Mouse (Mus musculus) bone marrow macrophage, adult 2 months (primary cell): ENCODE results near the gene Fgfr2. TPM values are rescaled to one million over a fixed set of nuclear protein-coding genes. Genes with fewer than 3 reads are reported as not detected.

Experiments used
- H3K27ac ChIP-seq: 2 replicates; pipeline ENCODE4 v1.5.1; 2012; ENCODE audit warnings: low read depth, low read length; ENCODE audit not compliant: insufficient read depth
- H3K4me1 ChIP-seq: 2 replicates; pipeline ENCODE4 v1.6.1; 2012; ENCODE audit warnings: low read length; ENCODE audit not compliant: control insufficient read depth, insufficient read depth
- H3K4me3 ChIP-seq: 2 replicates; pipeline ENCODE4 v1.5.1; 2012; ENCODE audit warnings: mild to moderate bottlenecking, low read length, moderate library complexity; ENCODE audit not compliant: insufficient read depth
- CTCF ChIP-seq: IDR thresholded peaks from 2 replicates; pipeline ENCODE4 v1.5.1; 2012; ENCODE audit warnings: low read depth, mild to moderate bottlenecking, low read length, moderate library complexity
- POLR2A ChIP-seq: IDR thresholded peaks from 2 replicates; pipeline ENCODE4 v1.6.1; 2012; ENCODE audit warnings: mild to moderate bottlenecking, low read depth, low read length, borderline replicate concordance
- polyA plus RNA-seq: library from polyadenylated mRNA; stranded (reverse); fragments of >200 nt; gene quantifications from 2 replicates; pipeline ENCODE4 v1.2.4, GENCODE M21; 2012; ENCODE audit not compliant: missing spikeins, insufficient read depth, insufficient read length

Gene Fgfr2
- polyA plus RNA-seq, 1 experiment, result 0.27 TPM

DNA sequence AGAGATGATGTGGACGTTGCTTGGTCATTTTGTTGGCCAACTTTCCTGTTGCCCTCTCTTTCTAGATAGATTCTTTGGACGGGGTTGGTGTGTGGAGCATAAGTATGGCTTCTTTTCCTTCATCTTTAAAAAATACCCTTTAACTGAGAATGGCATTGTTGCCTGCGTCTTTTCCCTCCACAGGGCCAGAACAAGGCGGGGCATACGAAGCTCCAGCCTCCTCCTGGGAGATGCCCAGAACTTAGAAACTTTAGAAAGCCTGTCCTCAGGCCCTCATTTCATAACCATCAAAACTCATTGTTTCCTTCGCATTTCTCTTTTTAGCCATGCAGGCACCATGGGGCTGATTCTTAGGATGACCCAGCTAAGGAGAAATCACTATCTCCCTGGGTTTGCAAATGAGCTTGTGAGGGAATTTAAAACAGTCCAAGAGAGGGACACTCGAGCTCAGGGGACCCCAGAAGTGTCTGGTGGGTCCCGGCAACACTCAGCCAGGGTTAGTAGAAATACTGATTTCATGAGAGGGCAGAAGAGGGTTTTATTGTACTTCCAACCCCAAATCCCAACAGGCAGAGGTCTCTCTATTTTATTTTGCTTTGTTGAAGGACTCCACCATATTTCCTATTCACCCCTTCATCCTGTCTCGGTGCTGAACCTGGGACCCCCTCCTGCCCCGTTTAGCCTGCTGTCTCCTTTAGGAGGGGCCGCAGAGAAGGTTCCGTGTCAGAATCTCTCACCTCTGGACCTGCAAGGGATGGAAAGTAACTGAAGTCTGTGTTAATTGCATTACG, 2754.9 kb downstream of the Fgfr2 start:
- H3K4me1 ChIP-seq, result no peaks in the 10 kb centered on the region
- H3K4me3 ChIP-seq, result no peak overlapping the region
- no peak overlapping the region for H3K27ac ChIP-seq
- TF ChIP-seq CTCF, result no peak
- TF ChIP-seq POLR2A, result no peak

DNA sequence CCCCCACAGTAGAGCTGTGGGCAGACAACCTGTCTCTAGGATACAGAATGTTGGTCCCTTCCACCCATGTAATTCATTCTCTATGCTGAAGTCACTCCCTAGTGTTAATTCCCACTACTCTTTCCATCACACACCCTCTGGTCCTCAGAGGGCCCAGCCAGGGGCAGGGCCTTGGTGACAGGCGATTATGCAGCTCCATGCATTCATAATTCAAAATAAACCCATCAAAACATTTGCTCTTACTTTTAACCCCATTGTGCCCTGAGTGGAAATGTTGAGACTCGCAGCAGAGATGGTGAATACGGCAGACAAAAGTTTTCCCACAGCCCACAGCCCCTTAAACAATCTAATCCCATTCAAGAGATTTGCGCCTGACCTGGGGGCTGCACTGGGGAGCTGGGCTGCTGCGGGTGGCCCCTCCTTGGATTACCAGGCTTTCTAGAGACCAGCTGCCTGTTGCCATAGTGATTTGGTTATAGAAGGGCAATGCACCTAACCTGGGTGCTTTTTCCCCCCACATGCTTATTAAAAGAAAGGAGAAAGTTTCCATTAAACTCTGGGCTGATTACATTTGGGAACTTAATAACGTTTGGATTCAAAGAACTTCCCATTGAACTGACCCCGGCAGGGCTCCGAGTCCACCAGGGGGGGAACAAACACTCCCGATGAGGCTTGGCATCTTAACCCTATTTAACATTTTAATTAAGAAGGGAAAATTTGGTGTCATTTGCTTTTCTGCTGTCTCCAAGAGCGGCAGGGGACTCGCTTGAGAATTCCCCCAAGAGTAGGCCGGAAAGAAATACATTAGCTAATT, 2755.7 kb downstream of the Fgfr2 start:
- H3K27ac ChIP-seq, result no peak overlapping the region
- H3K4me3 ChIP-seq, result no peak overlapping the region
- H3K4me1 ChIP-seq, result no peaks in the 10 kb centered on the region
- TF ChIP-seq CTCF (no peak), POLR2A (no peak)

DNA sequence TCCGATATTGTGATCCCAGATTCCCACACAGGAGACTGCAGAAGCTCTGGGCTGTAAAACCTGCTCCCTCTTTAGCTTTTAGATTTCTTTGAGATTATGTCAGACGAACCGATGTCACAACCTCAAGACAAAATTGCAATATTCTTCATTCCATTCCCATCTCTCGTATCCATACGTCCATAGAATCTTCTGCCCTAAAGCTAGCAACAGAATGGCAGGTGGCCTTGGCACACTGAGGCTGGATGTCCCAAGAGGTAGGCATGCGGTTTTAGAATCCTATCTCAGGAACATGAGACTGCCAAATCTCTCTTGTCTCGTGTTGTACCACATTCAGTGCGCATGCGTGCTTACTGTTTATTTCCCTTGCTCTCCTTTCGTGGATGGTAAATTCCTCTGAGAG, 2757.4 kb downstream of the Fgfr2 start:
- TF ChIP-seq POLR2A (no peak), CTCF (no peak)
- Histone ChIP-seq H3K4me1 (no peaks in the 10 kb centered on the region), H3K4me3 (no peak overlapping the region), H3K27ac (no peak overlapping the region)

DNA sequence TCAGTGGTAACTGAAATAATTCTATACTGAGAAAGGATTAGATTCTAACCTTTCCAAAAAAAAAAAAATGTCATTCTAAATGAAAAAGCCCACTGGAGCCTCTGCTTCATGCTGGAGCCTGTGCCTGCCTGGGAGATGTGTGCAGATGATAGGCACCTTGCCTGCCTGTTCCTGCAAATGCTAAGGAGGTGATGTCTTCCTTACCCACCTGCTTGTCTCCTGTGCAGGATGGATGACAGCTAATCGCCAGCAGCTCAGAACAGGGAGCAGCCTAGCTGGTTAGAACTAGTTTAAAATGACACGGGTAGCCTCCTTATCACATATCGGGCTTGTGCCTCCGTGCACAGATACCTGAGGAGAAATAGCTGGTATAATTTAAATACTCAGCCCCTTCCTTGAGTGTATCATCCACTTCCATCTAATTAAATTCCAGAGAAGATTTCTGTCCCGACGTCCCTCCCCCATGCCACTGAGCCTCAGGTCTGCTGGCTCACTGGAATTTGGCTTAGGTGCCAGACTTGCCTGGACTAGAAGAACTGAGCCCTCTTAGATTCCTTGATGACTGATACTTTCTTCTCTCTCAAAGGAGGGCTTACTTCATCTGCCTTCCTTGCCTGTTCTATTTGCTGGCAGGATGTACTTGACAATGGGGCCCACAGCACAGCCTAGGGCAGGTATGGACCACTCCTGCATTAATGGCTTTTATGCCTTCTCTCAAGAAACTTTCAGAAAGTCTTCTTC, 2782.6 kb downstream of the Fgfr2 start:
- no peak overlapping the region for H3K27ac ChIP-seq
- TF ChIP-seq CTCF (no peak), POLR2A (no peak)
- H3K4me3 ChIP-seq, result no peak overlapping the region
- no peaks in the 10 kb centered on the region for H3K4me1 ChIP-seq

DNA sequence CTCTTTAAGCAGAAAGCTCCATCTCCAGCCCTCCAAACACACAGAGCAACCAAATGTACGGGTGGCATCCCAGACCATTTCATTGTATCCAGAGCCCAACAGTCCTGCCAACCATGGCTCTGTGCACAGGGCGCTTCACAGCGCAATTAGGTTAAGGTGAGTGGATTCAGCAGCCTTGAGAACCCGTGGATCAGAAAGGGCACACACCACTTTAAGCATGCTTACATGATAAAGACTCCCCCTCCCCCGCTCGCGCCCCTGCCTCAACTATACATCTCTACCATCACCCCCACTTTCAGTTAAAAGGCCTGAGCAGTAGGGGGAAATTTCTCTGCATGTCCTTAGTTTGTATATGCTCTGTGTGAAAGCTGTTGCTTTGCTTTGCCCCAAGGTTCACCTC, 2785.5 kb downstream of the Fgfr2 start:
- no peak overlapping the region for H3K27ac ChIP-seq
- H3K4me1 ChIP-seq, result no peaks in the 10 kb centered on the region
- TF ChIP-seq POLR2A (no peak), CTCF (no peak)
- no peak overlapping the region for H3K4me3 ChIP-seq

DNA sequence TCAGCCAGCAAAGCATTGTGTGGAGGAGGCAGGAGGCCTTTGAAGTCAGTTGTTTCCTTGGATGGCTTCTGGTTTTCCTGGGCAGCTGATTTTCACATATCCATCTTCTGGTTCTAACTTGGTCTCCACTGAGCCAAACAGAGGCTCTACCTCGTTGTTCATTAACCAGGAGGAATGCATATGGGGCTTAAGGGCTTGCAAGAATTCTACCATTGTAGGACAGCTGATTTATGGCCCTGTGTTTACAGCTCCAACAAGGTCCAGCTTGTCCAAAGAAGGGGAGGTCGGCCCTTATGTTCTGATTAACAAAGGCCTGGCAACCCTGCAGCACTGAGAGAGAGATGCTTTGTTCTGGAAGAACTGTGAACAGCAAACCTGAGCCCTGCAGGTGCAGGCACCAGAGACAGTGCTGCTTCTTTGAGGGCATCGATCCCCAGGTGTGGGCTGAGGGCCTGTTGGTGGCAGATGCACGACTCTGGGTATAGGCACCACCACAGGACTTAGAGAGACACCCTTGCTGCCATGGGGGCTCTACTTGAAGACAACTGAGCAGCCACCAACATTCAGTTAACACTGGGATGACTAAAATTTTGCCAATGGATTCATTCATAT, 2787.6 kb downstream of the Fgfr2 start:
- TF ChIP-seq POLR2A (no peak), CTCF (no peak)
- Histone ChIP-seq H3K27ac (no peak overlapping the region), H3K4me3 (no peak overlapping the region), H3K4me1 (no peaks in the 10 kb centered on the region)

DNA sequence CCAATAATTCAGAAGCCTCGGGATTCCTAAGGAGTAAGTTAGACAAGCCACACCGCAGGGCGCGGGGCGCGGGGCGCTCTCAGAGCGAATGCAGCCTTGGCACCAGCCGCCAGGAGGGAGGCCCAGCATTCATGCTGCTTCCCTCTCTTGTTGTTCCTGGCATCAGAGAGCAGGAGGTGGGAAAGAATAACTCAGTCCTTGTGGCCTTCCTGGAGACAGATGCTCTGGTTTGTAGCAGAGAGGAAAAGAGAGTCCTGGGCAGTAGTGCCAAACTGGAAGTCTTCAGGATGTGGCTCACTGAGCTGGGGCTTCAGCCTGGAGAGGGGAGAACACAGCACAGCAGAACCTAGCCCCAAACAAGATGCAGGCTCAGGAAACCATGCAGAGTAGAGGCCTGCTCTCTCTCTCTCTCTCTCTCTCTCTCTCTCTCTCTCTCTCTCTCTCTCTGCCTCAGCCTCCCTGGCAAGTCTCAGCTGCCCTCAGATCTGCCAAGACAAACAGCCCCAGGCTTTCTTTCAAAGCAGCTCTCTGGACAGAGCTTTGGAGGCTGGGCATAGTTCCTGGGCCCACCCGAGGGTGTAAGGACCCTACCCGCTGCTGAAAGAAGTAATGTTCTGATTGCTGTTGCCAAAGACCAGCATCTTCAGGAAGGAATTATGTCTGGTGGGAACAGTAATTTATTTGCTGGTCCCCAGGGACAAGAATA, 2790.5 kb downstream of the Fgfr2 start:
- TF ChIP-seq CTCF, result no peak
- Histone ChIP-seq H3K4me3 (no peak overlapping the region), H3K27ac (no peak overlapping the region), H3K4me1 (no peaks in the 10 kb centered on the region)

DNA sequence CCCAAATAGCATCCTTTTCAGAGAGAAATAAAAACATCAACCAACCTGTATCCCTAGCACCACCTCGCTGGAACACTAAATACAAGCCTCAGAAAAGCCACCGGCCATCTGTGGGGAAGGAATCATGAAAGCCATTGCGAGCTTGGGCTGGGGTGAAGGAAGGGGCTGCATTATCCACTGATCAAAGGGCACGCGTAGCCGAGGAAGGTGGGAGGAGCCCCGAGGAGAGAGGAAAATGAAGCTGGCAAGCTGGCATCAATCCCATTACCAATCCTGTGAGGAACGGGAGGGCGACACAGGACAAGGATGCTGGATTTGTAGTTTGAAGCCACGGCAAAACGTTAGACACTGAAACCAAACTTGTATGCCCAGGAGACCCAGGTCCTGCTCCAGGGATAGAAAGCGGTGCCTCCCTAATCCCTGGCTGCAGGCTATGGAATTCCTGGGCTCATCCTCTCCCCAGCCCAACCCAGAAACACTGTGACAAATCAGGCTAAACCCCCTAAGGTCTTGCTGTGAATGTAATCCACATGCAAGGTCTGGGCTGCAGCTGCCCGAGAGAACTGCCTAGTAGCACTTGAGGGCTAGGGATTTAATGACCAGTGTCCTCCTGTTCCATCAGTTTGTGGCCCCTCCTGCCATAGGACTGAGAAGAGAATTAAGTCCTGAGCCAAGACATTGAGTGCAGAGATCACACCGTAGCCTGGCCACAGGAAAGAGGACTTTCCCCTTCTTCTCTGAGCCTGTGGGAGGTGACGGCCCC, 2795.4 kb downstream of the Fgfr2 start:
- Histone ChIP-seq H3K4me3 (no peak overlapping the region), H3K4me1 (no peaks in the 10 kb centered on the region), H3K27ac (no peak overlapping the region)
- TF ChIP-seq POLR2A, result no peak

DNA sequence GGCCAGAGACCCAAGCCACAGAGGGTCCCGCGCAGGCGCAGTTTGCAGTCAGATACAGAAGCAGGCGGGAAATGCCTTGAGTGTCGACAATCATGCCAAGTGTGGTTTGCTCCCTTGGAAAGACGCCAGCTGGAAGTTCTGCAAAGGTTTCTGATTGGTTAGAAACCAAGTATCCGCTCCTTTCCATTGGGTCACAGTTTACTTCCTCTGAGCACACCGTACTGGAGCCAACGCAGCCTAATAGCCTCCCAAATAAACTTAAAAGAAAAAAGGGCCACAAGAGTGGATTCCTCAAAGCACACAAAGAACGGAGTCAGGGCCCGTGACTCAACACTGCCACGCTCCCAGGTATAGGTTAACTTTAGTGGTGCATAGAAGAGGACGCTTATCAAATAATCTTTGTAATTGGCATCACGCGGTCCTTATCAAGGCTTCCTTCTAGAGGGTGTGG, 2797.1 kb downstream of the Fgfr2 start:
- TF ChIP-seq CTCF (no peak), POLR2A (no peak)
- H3K4me3 ChIP-seq, result no peak overlapping the region
- H3K27ac ChIP-seq, result no peak overlapping the region
- H3K4me1 ChIP-seq, result no peaks in the 10 kb centered on the region
